Mouse (Mus musculus) olfactory bulb, adult 2 months (tissue): ENCODE results near the gene Nme8. TPM values are rescaled to one million over a fixed set of nuclear protein-coding genes. Genes with fewer than 3 reads are reported as not detected.

ENCODE experiments used
- H3K27ac ChIP-seq: fragments of 200-500 bp; 2 replicates; pipeline ENCODE4 v1.5.1; 2012; ENCODE audit warnings: low read depth, low read length; ENCODE audit not compliant: insufficient read depth
- H3K4me1 ChIP-seq: fragments of 200-500 bp; 2 replicates; pipeline ENCODE4 v1.6.1; 2012; ENCODE audit warnings: low read length; ENCODE audit not compliant: control insufficient read depth, insufficient read depth
- H3K4me3 ChIP-seq: fragments of 200-500 bp; 2 replicates; pipeline ENCODE4 v1.5.1; 2012; ENCODE audit warnings: mild to moderate bottlenecking, low read depth, low read length, moderate library complexity; ENCODE audit not compliant: insufficient read depth
- CTCF ChIP-seq: fragments of 200-500 bp; IDR thresholded peaks from 2 replicates; pipeline ENCODE4 v1.5.1; 2012; ENCODE audit warnings: low read depth, mild to moderate bottlenecking, low read length, moderate library complexity; ENCODE audit not compliant: insufficient read depth
- POLR2A ChIP-seq: fragments of 200-500 bp; IDR thresholded peaks from 2 replicates; pipeline ENCODE4 v1.6.1; 2012; ENCODE audit warnings: mild to moderate bottlenecking, low read depth, low read length, moderate library complexity; ENCODE audit not compliant: insufficient read depth
- WGBS: fragments of 180-500 bp; shearing (Covaris S2); methylation state at CpG from one replicate; pipeline ENCODE4 v1.1.7; 2018; 5-methylcytosine and 5-hydroxymethylcytosine counted together
- polyA plus RNA-seq: library from polyadenylated mRNA; stranded (reverse); fragments of >200 nt; gene quantifications from 2 replicates; pipeline ENCODE4 v1.2.4, GENCODE M21; 2012; ENCODE audit warnings: low replicate concordance; ENCODE audit not compliant: missing spikeins, insufficient read depth, insufficient read length

The Nme8 gene
- polyA plus RNA-seq, 1 experiment, result not detected

- no peak overlapping the region for H3K27ac ChIP-seq
- no peak for TF ChIP-seq CTCF
- TF ChIP-seq POLR2A, result no peak
- H3K4me1 ChIP-seq, result no peaks in the 10 kb centered on the region
- H3K4me3 ChIP-seq, result no peak overlapping the region
Observed at GRCm38 (mm10) chr13:19608120-19608519, 89.5 kb downstream of the Nme8 start.

- no peak for TF ChIP-seq CTCF
- no peak for TF ChIP-seq POLR2A
- no peaks in the 10 kb centered on the region for H3K4me1 ChIP-seq
- no peak overlapping the region for H3K4me3 ChIP-seq
- no peak overlapping the region for H3K27ac ChIP-seq
Observed at GRCm38 (mm10) chr13:19604916-19605315, 92.7 kb downstream of the Nme8 start.

GRCm38 (mm10) chr13:19603719-19604118 is 93.9 kb downstream of the Nme8 start:
- H3K4me3 ChIP-seq, result no peak overlapping the region
- TF ChIP-seq POLR2A, result no peak
- TF ChIP-seq CTCF, result no peak
- 76% methylated on average over 1 of the region's 1 CpGs for WGBS

DNA sequence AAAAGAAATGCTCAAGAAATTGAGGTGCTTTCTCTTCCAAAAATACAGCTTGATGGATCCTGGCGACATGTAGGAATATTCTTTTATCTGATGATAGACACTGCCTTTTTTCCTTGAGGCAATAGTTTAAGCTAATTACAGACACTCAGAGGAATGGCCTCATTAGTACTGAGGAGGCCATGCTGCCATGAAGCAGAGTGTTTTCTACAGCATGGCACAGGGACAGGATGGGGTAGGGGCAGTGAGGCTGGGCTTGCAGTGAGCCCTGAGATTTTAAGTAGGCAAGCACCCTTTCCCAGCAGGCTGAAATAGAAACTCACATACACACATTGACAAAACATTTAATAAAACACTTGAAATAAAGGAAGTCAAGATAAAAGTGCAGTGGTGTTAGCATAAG is 95.1 kb downstream of the Nme8 start:
- Histone ChIP-seq H3K4me1 (no peaks in the 10 kb centered on the region), H3K27ac (no peak overlapping the region), H3K4me3 (no peak overlapping the region)
- WGBS, result 30% methylated on average over 1 of the region's 1 CpGs
- TF ChIP-seq CTCF (no peak), POLR2A (no peak)

More at GRCm38 (mm10) chr13:19603719-19604118, 93.9 kb downstream of the Nme8 start:
- Histone ChIP-seq H3K27ac (no peak overlapping the region), H3K4me1 (no peaks in the 10 kb centered on the region)

DNA sequence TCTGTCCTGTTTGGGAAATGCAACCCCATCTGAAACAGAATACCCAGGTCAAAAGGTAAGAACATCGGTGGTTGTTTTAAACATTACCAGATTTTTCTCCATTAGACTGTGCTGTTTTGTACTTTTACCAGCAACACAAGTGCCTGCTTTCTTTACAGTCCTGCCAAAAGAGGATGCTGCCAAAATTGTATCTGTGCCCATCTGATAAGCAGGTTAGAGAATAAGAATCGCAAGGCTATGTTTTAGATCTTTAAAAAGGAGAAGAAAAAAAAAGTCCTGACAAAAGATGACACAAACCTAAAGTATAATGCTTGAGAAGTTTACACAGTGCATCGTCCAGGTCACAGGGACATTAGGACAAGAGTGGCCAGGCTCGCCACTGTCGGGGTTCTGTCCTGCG is 98.4 kb downstream of the Nme8 start:
- 84% methylated on average over 6 of the region's 6 CpGs for WGBS
- H3K4me3 ChIP-seq, result no peak overlapping the region
- H3K4me1 ChIP-seq, result no peaks in the 10 kb centered on the region
- TF ChIP-seq CTCF (no peak), POLR2A (no peak)
- H3K27ac ChIP-seq, result no peak overlapping the region

- TF ChIP-seq POLR2A (no peak), CTCF (no peak)
- WGBS, result 98% methylated on average over 1 of the region's 1 CpGs
- no peak overlapping the region for H3K27ac ChIP-seq
- no peaks in the 10 kb centered on the region for H3K4me1 ChIP-seq
- no peak overlapping the region for H3K4me3 ChIP-seq
Observed at GRCm38 (mm10) chr13:19595141-19595540, 102.5 kb downstream of the Nme8 start.

Other genes with a start within 250 kb of the Nme8 start
- gene Epdr1, start 77.9 kb downstream of the Nme8 start, polyA plus RNA-seq, result not detected in 2 replicates
- not detected in 2 replicates for gene Sfrp4, start 74.7 kb downstream of the Nme8 start, polyA plus RNA-seq
- not detected in 2 replicates for gene Gpr141, start 126.5 kb upstream of the Nme8 start, polyA plus RNA-seq